Mouse (Mus musculus) limb, embryonic 13.5 days (tissue): Measurements from ENCODE around the gene Nfkbib. TPM values are rescaled to one million over a fixed set of nuclear protein-coding genes. Genes with fewer than 3 reads are reported as not detected.

ENCODE experiments used
- polyA plus RNA-seq: library from polyadenylated mRNA; unstranded; fragments of >200 nt; fragmentation: Nextera tagmentation; extraction: Ambion mirVana; gene quantifications from 2 replicates; pipeline ENCODE4 v1.2.1, GENCODE M21; 2015

Nfkbib gene
- polyA plus RNA-seq, 1 experiment from 2014 or later: 41.7 TPM

Other genes with a start within 250 kb of the Nfkbib start
- not detected in 2 replicates for gene Ifnl3, start 244.7 kb downstream of the Nfkbib start, polyA plus RNA-seq
- gene Sycn, start 226.6 kb downstream of the Nfkbib start, polyA plus RNA-seq: not detected in 2 replicates
- gene Nccrp1, start 220.3 kb downstream of the Nfkbib start, polyA plus RNA-seq: not detected in 2 replicates
- 26.7 and 31.7 TPM in 2 replicates for gene Samd4b, start 169.4 kb downstream of the Nfkbib start, polyA plus RNA-seq
- gene Pak4, start 169.3 kb downstream of the Nfkbib start, polyA plus RNA-seq: 33.2 and 33.4 TPM in 2 replicates
- not detected in 2 replicates for gene Acp7, start 136.2 kb downstream of the Nfkbib start, polyA plus RNA-seq
- 7.0 and 7.6 TPM in 2 replicates for gene Fbxo27, start 74.7 kb downstream of the Nfkbib start, polyA plus RNA-seq
- 31.8 and 33.9 TPM in 2 replicates for gene Fbxo17, start 50.7 kb downstream of the Nfkbib start, polyA plus RNA-seq
- gene Mrps12, start 25.7 kb downstream of the Nfkbib start, polyA plus RNA-seq: 113 and 114 TPM in 2 replicates
- gene Sars2, start 25.5 kb downstream of the Nfkbib start, polyA plus RNA-seq: 26.7 and 30.4 TPM in 2 replicates
- gene Ccer2, start 11.3 kb downstream of the Nfkbib start, polyA plus RNA-seq: not detected in 2 replicates
- 85.8 and 87.8 TPM in 2 replicates for gene Sirt2, start 777 bp downstream of the Nfkbib start, polyA plus RNA-seq
- gene Rinl, start 21.5 kb upstream of the Nfkbib start, polyA plus RNA-seq: 3.1 and 3.6 TPM in 2 replicates
- 284 and 285 TPM in 2 replicates for gene Hnrnpl, start 41.0 kb upstream of the Nfkbib start, polyA plus RNA-seq
- gene Ech1, start 57.7 kb upstream of the Nfkbib start, polyA plus RNA-seq: 155 TPM in 2 replicates
- 9.6 and 10.3 TPM in 2 replicates for gene Lgals4, start 66.3 kb upstream of the Nfkbib start, polyA plus RNA-seq
- gene Lgals7, start 96.3 kb upstream of the Nfkbib start, polyA plus RNA-seq: 7.6 and 10.3 TPM in 2 replicates
- 0.94 and 0.97 TPM in 2 replicates for gene Capn12, start 113.9 kb upstream of the Nfkbib start, polyA plus RNA-seq
- 270 and 300 TPM in 2 replicates for gene Actn4, start 194.8 kb upstream of the Nfkbib start, polyA plus RNA-seq
- 422 and 454 TPM in 2 replicates for gene Eif3k, start 214.4 kb upstream of the Nfkbib start, polyA plus RNA-seq
- gene Map4k1, start 214.5 kb upstream of the Nfkbib start, polyA plus RNA-seq: 9.5 and 10.0 TPM in 2 replicates